In the genomic region with DNA sequence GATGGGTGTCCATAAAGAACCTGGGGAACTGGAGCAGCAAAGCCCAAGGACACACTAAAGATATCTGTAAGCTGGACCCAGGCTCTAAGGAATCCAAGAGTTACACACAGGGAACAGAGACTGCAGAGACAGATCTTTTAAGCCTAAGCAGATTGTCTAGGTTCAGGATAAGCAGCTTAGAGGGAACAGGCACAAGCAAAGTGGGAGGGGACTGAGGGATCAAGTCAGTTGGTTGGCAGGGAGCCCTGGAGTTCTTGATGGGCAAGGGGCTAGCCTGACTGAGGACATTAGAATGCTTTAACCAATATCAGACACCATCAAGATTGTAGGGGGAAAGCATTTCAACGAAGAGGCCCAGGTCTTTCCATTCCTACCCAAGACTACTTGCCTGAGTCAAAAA, we compare ENCODE assay signal across 1 mouse cellular context.
TF ChIP-seq lines count a peak whose summit lies in the region.

No protein-coding gene starts in this region.

TF ChIP-seq in MEL, 35 proteins besides CTCF, POLR2A, EP300 and RAD21:
- no peak for TF ChIP-seq TBP (IDR thresholded peaks at IDR 0.05; ENCODE audit: low read depth, low read length)
- no peak for TF ChIP-seq MAX (IDR thresholded peaks at IDR 0.05; ENCODE audit: low read length)
- TF ChIP-seq MYC (IDR thresholded peaks at IDR 0.05; ENCODE audit: low read depth, low read length), result no peak
- no peak for TF ChIP-seq CHD1 (IDR thresholded peaks at IDR 0.05; ENCODE audit: low read depth, low read length)
TF ChIP-seq in MEL: peak in this region for 0.
